Mouse (Mus musculus): Measurements from ENCODE around the gene Ntng1.

Gene Ntng1

DNA sequence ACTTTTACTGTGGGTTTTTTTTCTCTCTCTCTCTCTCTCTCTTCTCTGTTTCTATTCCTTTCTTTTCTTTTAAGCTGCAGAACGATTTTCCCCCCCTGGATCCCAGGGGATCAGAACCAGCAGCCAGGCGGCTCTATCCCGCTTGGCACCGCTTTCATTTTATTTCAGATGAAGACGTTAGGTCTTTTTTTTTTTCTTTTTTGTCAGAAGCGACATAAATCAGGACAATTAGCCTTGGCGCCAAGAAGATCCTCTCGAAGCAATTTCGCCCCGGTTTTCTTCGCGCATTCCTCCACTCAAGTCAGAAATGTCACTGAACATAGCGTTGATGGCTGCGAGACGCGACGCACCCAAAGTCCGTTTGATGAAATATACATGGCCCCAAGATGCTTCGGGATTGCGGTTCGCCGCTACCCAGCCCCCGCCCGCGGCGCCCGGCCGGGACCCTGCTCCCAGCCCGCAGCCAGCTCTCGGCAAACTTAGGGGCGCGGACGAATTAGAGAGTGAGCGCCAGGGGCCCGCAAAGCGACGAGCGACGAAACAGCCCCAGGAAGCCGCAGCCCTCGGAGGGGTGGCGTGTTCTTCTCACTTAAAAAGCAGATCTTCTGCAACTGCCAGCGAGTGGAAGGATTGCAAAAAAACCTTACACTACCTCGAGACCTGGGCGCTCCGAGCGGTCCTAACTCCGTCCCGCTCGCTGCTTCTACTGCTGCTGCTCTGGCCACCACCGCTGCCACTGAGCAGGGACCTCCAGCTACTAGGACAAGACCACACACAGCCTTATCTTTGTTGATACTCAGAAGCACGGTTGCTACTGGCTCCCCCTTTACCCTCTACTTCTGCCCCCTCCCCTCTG lies at the start of gene Ntng1:
TSS of gene Ntng1 (minus strand) at position 806 of the 856 bp plus-strand sequence.
- peak; percentile 66 for DNase-seq (ENCODE audit: extremely low spot score, low spot score)

DNA sequence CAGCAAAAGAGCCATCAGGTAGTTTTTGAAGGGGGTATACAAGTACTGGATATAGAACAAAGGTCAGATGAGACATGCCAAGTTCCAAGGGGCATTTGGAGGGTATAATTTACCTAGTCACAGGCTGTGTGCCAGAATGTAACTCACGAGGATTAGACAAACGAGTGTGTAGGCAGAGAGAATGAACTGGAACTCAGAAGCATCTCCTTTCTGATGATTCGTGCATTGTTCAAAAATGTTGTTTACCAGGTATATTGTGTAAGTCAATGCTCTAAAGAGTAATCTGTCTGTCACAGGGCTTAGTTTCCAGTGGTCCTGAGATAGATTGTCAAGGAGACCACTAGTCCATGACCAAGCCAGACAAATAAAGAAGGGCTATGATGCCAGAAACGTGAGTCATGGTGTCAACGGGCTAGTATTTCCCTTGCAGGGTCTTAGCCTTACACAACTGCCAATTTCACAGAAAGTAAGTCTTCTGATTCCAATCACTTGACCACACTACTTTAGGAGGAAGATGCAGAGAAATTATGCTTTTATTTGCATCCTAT lies 43.7 kb upstream of the Ntng1 start:
- DNase-seq (ENCODE audit: extremely low spot score, low spot score): no peak

DNA sequence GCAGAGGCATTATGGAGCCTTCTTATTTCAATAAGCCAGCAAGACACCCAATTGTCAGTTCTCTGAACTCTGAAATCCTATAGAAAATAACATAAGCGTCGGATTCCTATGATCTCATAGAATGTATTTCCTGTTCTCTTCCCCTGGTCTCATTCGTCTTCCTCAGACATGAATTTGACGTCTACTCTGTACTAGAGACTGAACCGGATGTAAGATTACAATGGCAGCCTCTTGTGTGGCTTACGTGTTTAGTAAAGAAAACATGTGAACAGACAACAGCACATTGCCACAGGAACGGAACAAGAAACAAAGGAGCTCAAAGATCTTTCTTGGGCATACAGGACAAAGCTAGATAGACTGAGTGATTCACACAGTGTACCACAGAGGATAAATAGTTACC lies 5.3 kb upstream of the Ntng1 start:
- DNase-seq (ENCODE audit: extremely low spot score, low spot score): no peak

DNA sequence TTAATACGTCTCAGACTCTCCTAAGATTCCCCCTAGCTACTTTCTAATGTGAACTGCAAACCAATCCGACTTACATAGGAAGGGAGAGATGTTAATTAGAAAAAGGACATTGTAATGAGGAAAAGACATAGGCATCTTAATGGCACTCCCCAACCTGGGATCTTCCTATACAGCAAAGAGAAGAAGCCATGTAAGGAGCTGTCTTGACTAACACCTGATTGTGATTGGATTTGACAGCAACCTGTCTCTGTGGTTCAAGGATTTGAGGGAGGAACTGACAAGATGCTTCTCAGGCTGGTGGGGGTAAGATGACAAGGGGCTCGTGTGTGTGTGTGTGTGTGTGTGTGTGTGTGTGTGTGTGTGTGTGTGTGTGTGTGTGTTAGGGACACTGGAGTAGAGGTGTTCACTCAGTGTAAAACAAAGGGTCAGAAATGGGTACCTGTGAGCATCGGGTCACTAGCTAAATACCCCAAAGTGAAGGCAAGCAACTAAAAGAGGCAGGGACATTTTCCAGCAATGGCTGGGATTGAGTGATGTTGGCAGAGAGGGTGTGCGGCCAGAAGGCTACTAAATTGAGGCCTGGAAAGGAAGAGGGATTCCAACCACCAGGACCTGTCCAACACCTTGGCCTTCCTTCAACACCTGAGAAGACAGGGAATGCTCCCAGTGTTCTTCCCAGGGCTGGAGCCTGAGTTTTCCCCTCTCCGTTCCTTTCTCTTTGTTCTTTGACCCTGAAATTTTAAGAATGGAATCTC lies 667 bp upstream of the Ntng1 start:
- no peak for DNase-seq (ENCODE audit: extremely low spot score, low spot score)

DNA sequence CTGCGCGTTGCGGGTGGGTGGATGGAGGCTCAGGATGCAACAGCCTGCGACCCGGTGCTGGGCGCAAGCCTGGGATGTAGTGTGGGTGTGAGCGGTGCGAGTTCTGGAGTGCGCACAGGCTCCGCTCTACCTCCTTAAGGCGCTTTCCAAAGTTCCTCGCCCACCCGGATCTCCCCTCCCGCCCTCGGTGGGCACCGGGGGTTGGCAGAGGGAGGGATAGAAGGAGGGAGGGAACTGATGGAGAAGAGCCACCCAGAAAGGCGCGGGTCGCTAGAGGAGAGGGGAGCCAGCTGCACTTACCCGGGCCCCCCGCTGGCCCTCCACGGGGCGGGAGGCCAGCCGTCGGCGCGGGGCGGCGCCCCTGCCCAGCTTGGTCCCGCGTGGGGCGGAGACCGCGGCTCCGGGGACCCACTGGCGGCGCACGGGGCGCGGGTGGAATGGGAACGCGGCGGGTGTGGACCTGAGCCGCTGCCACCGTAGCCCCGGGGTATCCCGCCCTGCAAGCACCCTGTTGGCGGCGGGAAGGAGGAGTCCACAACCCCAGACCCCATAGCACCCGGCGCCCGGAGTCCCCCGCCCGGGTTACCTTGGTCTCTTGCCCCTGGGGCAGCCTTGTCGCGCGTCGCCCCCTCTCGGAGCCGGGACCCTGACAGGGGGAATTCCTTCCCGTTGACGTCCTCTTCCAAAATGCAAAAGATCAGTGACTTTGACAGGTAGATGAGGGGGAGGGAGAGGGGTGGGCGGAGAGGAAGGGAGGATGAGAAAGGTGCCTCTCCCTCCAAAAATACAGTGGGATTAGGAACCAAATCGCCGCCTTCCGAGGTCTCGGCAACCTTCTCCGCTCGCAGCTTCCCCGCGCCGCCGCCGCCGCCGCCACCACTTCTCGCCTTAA lies 1.3 kb downstream of the Ntng1 start:
- peak; percentile 58 for DNase-seq (ENCODE audit: extremely low spot score, low spot score)

DNA sequence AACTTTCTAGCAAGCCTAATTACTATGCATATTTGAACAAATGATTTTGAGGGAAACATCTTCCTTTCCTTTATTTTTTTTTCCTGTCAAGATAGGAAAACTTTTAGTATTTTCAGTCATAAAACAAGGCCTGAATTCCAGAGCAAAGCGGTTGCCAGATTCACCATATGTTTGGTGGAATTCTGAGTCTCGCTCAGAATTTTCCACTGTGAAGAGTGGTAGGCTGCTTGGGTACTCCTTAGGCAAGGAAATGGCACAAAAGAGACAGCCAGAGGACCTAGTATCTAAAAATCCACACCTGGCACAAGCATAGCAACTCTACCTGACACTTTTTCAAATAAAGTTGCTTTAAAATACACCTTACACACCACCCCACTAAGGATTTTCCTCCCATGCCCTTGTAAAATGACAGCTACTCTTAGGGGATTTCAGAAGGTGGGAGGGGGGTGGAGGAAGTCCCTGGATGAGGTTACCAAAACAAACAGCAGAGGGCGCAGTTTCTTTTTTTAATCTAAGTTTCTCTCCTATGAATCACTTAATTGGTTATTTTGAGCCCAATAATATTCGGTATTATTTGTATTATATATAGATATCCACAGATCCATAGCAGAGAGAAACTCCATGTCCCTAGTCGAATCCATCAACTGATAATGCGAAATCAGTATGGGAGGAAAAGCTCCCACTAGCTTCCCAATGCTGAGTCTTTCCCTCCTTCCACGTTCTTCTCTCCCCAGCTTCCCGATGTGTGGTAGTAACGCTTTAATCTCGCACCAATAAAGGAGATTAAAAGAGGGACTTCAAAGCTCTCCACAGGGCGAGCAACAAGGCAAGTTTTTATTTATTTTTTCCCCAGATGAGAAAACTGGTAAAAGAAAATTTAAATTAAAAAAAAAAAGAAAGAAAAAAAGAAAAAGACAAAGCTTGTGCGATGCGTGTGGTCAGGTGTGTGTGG lies 2.2 kb downstream of the Ntng1 start:
- DNase-seq (ENCODE audit: extremely low spot score, low spot score): peak; percentile 28

DNA sequence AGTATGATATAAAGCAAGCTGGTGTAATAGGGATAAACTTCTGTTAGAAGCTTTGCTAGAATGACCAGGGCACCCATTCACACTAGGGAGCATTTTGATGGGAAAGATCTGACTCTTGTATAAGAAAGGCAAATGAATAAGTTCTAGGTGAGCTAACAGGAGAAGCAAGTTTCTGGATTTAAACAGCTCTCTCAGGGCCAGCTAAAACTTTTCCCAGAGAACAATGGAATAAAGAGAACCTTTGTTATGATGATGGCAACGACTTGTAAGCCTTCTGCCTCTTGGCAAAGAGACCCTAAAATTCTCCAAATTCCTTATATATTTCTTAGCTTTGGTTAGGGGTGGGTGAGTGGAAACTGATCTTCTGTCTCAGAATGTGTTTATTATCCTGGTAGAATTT lies 7.7 kb downstream of the Ntng1 start:
- DNase-seq (ENCODE audit: extremely low spot score, low spot score): no peak

DNA sequence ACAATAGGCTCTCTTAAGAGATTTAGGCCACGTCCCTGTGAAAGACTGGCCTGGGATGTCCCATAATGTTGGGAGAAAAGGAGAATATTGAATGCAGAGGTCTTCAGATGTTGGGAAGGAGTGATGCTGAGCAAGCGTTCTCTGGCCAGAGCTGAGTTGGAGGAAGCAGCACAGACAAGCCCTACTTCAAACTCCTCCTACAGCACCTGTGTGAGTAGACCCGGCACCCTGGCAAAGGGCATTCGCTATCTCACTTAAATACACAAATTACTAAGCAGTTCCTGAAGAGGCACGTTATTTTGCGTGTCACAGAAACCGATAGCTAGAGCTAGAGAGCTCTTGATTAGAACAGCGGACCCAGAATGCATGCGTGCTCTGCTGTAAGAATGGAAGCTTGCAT lies 10.7 kb downstream of the Ntng1 start:
- no peak for DNase-seq (ENCODE audit: extremely low spot score, low spot score)

DNA sequence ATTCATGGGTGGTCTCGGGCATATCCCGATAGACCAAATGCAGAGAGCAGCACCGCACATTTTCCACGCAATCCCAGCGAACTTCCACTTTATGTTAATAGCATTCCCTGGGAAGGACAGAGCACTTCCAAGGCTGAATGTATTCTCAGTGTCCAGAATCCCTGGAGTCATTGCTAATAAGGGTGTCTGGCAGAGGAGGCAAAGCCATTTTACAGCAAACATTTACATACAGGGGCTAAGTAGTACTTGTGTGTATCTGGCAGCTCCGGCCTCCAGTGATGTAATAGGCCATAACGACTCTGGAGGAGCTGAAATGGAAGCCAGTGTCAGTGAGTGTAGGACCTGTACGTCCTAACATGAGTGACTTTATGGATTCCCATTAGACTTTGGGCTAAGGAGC lies 11.5 kb downstream of the Ntng1 start:
- no peak for DNase-seq (ENCODE audit: extremely low spot score, low spot score)

DNA sequence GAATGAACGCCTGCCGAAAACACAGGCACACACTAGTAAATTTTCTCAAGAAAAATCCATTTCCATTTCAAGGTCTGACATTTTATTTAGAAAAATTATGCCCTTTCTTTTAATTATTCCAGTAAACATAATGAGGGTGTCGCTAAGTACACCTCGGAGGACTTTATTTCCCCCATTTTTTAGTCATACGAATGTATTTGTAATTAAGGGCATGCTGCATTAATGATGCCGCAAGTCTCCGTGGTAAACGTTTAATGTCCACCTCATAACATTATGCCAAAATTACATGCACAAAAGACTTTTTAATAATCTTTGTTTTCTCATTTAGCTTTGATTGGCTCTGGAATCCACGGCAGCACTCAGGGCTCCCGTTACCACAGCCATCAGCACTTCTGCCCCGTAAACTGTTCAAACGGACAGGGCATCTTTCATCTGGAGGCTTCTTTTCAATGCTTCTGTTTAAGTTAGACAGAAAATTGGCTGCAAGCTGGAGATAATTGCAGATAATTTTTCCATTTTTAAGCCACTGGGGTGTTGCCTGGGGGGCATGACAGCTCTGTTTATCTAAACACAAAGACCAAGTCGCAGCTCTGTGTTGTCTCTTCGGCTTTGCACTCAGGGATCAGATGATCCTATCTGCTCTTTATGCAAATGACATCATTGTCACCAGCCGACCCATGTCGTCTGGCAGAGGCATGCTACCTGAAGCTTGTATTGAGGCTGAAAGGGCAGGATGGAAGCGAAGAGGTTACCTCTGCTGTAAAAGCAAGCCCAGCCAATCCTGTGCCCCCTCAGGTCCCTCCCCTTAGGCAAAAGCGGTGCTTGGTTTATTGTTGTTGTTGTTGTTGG lies 12.5 kb downstream of the Ntng1 start:
- DNase-seq (ENCODE audit: extremely low spot score, low spot score): no peak

DNA sequence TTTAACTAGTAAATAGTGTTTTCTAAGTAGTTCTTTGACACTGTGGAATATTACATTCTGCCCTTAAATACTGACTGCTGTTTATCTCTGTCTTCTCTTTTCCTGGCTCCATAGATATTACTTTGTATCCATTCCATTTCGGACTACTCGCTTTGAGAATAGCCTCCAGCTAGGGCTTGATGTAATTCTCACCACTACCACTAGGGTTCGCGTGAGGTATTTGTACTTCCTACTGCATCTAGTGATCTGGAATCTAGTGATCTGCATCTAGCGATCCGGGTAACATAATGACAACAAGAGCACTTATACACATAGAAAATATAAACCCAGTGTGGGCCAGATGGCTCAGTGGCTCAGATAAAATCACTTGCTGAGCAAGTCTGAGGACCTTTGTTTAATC lies 14.2 kb downstream of the Ntng1 start:
- DNase-seq (ENCODE audit: extremely low spot score, low spot score): no peak

DNA sequence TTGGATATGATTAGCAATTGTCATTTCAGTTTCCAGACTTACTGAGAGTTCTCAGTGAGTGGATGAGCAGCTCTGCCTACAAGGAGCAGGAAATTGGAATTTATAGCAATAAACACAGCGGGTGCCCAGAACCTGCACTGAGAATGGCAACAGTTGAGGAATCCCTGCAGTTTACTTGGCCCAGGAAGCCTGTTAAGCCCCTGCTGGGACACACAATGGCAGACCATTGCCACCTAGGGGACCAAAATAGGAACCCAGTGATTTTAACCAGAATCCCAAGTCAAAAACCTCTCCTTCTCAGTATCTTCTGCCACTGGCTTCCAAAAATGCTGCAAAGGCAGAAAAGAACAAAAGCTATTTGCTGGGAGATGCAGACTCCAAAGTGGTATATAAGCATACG lies 37.8 kb downstream of the Ntng1 start:
- DNase-seq (ENCODE audit: extremely low spot score, low spot score): no peak

DNA sequence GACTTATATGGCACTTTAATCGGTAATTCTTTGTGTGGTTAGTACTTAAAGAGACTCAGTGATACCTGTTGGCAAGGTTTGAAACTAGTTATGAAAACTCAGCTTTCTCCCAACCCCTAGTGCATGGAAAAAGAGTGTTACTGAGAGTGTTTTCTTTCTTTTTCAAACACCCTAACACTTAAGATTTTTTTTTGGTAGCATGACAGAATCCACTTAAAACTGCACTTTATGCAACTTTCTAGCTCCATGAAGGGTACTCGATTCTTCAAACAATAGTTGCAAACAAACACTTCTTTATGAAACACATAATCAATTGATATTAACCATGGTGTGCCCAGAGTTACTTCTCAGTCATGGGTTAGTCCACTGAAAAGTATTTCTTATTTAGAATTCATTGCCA lies 49.4 kb downstream of the Ntng1 start:
- DNase-seq (ENCODE audit: extremely low spot score, low spot score): no peak

DNA sequence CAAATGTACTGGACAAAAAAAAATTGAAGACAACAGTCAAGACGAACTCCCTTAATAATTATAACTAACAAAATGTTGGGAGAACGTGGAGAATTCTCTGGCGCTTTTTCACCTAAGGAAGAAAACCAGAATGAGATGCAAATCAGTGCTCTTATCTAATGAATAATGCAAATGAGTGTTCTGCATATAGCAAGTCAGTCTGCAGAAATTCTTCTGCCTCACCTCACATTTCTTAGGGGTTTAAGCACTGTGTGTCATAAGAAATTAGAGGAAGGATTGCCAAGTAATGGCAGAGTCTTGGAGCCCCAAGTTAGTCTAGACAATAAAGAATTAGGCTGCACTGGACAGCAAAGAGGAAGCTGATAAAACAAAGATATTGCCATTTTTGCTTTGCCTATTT lies 49.8 kb downstream of the Ntng1 start:
- no peak for DNase-seq (ENCODE audit: extremely low spot score, low spot score)

DNA sequence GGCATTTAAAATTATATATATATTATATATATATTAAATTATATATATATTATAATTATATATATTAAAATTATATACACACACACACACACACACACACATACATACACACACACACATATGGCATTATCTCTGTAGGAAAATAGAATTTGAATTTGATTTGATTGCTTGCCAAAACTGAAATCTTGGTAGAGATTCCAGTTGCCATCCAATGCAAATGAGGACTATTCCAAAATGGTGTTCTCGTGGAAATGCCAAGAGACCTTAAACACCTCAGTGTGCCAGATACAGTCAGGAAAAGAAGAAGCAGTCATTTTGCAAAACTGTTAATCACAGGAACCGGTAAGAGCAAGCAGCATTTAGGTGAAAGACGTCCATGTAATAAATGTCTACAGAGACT lies 51.3 kb downstream of the Ntng1 start:
- no peak for DNase-seq (ENCODE audit: extremely low spot score, low spot score)

DNA sequence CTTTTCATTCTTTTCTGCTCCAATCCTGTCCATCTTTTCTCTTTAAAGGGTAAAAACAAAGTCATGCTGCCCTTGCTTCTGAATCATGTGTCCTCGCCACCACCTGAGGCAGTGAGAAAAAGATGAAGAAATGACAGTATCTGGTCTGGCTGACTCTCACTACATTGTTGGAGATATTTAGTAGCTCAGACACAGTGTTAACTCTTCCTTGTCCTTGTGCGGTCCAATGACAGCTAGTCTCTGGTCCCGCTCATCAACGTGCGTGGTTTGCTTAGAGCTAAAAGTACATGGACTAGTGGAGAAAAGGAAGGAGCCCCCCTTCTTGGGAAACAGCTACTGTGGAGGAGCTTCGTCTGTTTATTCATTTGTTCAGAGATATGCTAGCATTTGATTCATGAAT lies 56.6 kb downstream of the Ntng1 start:
- no peak for DNase-seq (ENCODE audit: extremely low spot score, low spot score)

DNA sequence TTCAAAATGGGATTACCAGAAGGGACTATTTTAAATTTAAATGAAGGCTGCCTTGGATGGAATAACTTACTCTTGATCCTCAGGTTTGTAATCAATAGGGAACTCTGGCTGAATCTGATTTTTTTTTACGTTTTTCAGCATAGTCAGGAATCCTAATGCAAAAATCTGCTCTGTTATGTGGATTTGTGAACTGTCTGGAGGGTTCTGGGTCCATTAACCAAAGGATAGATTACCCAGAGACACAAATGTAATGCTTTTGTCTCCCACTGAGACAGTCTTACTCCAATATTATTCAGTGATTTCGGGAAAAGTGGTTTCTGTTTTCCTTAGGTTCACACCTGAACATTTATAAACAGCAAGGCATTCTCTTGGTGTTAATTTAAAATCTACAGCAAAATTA lies 58.5 kb downstream of the Ntng1 start:
- DNase-seq (ENCODE audit: extremely low spot score, low spot score): no peak

DNA sequence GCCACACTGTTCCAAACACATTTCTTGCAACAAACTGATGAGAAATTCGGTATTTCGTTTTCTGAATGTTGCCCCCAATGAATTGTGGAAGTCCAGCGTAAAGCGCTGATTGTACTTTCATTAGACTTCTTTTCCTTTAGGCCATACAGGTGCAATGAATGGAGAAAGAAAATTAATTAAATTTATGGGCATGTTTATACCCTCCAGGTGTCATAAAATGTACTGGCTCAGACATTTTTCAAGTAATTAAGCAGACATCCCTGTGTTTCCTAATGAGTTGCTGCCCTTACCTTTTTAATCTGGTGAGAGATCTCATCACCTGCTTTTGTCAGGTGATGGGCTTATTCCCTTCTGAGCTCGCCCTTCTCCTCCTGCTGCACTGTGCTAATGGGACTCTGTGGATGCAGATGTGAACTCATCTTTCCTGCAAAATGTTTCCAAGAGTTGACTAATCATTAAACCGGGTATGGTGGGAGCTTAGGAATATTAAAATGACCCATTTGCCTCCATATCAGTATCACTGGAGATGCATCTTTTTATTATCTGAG lies 79.0 kb downstream of the Ntng1 start:
- no peak for DNase-seq (ENCODE audit: extremely low spot score, low spot score)

DNA sequence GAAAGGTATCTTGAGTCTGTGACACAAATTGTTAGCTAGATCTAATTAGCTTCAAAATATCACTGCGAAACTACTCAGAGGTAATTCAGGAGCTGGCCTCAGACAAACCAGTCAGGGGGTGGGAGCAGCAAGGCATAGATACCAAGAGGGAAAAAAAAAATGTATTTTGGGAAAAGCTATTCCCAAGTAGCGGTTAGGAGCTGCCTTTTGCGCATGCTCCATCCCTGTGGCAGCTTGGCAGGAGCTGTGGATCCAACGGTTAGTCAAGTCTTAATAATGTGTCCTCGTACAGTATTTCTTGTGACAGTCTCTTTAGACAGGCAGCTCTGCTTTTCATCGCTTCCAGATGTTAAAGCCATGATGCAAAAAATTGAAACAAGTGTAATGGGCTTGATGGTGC lies 87.9 kb downstream of the Ntng1 start:
- DNase-seq (ENCODE audit: extremely low spot score, low spot score): no peak
